Mouse (Mus musculus) layer of hippocampus, adult 18-20 months (tissue): Measurements from ENCODE around the gene Zap70. TPM values are rescaled to one million over a fixed set of nuclear protein-coding genes. Genes with fewer than 3 reads are reported as not detected.

Experiments
- DNase-seq, 2 experiments: peaks; one replicate each; pipeline ENCODE4 v3.0.0; 2022; ENCODE audit warnings: low spot score in 2 of 2
- long read RNA-seq: library from polyadenylated mRNA; stranded (forward); transcript quantifications from one replicate; pipeline ENCODE4 v2.0.0, GENCODE M21; 2021
- total RNA-seq, 2 experiments: library from RNA; stranded (reverse); gene quantifications; 2 replicates each; pipeline ENCODE4 v1.2.3; 2021

Zap70 gene
- 1 to 10 TPM; 3.6 to 3.7 TPM for total RNA-seq
- long read RNA-seq, partial matches to known transcripts, result 2 of 6 reads
- long read RNA-seq, other reads (novel, unspliced or antisense), result 4 of 6 reads

DNA sequence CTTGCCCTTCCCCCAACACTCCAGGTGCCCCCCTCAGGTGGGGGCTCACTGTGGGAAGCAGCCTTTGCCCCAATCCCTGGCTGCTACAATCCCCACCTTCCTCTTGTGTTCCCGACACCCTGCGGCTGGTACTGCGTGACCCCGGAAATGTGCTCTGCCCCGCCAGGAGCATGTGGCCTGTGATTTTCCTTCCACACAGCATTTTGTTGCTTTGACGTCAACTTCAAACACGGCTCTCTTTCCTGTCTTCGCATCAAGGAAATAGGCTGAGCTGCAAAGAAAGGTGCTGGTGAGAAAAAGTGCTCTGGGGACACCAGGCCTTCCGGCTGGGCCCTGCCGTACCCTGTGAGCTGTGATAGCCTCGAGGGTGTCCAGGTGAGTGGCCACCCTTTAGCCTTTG, at the start of gene Zap70:
Gene Zap70, plus strand, starts transcription at position 231 of the 400 bp plus-strand sequence.
- no peak for DNase-seq

DNA sequence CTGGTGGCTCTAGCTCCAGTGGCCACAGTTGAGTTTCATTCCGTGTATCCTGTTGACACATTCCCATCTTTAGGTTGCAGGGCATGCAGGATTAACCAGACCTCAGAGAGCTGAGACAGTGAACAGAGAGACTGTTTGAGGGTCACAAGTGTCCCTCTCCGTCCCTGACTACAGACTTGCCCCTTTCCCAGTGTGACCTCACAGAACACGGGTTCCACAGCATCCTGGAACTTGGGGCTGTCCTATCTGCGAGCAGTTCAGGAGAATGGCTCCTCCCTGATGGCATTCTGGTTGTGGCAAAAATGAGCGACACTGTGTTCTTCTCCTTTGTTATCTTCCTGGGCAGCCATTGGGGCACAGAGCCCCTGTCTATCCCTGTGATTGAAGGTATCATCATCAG, 47.3 kb upstream of the Zap70 start, which contains the start of gene Actr1b:
Gene Actr1b, minus strand, starts transcription at position 112 of the 400 bp plus-strand sequence.
- DNase-seq, result no peak

GRCm38 (mm10) chr1:36718786-36719185, 42.8 kb upstream of the Zap70 start:
- no peak for DNase-seq

DNA sequence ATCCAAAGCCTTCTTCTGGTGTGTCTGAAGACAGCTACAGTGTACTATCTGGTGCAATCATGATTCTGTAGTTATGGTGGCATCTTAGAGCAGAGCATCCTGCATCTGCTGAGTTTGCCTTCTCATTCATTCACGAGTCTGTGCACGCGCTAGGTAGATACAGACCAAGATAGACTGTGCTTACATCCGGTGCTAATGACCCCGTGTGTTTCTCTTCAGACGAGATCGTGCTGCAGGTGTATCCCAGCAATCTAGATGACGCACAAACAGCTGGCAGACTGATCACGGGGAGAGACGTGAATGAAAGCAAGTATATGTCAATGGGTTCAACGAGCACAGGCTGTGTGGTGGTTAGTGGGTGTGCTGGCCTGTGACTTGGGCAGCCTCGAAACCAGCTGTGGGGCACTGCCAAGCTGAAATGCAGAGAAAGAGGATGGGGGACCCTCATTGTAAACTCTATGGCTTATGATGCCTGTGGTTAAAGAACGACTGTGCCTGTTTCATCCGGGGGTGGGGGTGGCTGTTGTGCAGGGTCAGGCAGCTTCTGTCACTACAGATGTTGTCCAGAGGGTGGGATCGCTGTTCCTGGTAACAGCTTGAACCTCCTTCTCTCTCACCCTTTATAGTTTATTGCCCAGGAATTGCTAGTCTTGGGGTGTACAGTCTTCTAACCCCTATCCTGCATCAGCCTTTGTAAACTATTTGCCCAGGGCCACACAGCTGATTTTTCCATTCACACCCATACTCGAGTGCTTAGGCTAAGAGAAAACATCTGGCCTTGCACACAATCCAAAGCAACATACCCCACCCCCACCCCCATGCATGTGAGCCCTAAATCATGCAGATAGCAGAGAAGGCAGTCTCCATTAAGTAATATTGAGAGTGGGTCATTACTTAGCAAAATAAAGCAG, 38.2 kb upstream of the Zap70 start:
- DNase-seq, result no peak

GRCm38 (mm10) chr1:36724057-36724431, 37.6 kb upstream of the Zap70 start:
- DNase-seq, result no peak

DNA sequence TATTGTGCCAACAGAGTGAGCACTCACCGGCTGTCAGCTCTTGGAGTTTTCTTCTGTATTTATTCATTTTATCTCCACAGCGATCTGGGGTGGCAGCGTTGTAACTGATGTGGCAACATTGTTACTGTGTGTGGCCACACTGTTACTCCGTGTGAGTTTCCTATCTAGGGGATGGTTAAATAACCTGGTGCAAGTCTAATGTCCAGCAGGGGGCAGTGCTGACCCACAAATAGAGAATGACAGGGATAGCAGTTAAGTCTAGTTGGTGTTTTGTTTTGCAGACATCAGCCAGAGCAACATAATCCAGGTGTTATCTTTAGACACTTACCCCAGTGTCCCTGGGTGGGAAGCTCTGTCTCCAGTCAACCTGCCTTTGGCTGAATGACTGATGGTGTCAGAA, 24.3 kb upstream of the Zap70 start:
- DNase-seq, result peak; percentile 75 to 94

GRCm38 (mm10) chr1:36739231-36739630, 22.4 kb upstream of the Zap70 start:
- DNase-seq, result no peak

DNA sequence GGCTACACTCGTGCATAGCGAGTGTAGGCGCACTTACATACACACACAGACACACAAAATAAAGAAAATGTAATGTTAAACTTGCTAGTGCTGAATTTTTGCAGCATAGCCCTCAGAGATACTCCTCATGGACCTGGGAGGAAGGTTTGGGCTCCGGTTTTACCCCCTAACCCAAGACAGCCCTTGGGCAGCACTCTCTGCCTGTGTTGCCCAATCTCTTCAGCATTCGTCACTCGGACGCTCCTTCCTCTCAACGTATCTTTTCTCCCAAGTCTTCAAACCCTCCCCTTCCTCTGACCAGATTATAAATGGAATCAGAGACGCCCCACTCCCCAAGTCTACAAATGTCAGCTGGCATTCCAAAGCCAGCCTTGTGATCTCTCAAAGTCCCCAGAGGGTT, 18.6 kb upstream of the Zap70 start:
- no peak for DNase-seq

DNA sequence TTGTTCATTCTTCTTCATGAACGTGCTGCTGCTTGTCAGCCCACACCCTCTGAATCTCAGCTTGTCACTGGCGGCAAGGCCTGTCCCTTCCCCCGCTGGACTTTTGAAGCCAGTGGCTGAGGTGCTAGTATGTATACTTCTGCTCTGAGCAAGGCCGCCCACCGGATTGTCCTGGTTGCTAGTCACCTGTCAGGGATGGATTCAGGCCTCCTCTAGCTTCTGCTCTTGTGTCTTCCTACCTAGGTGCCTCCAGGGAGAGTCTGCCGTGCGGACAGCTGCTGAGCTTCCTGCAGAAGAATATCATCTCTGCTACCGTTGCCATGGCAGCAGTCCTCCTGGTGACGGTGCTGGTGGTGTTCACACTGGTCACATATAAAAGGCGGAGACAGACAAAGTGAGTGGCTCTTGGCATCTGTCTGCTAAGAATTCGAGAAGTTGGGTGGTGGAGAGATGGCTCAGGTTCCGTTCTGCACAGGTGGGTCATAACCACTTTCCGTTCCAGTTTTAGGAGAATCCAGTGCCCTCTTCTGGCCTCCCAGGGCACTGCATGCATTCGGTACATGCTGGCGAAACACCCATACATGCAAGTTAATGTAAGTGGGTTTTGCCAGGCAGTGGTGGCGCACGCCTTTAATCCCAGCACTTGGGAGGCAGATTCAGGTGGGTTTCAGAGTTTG, 17.2 kb upstream of the Zap70 start:
- peak; percentile 70 to 87 for DNase-seq

DNA sequence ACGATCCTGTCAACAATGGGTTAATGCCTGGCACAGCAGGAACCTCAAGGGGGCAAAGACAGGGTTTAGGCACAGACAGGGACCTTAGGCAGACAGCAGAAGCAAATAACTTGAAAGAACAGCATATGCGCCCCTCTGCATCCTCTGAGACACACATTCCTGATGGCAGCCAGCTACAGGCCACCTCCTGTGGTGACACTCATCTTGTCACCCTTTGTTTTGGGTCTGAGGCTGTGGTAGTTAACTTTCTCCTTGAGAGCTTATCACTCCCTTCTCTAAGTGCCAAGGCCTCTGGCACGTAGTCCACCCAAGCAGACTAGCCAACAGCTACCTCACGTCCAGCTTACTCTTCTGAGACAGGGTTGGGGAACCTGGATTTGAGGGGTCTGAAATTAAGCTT, 15.9 kb upstream of the Zap70 start:
- DNase-seq, result no peak

- DNase-seq, result no peak
Measured at GRCm38 (mm10) chr1:36746452-36746851, 15.1 kb upstream of the Zap70 start.

- no peak for DNase-seq
Measured at GRCm38 (mm10) chr1:36753932-36754675, 7.5 kb upstream of the Zap70 start.

- DNase-seq, result no peak
Measured at GRCm38 (mm10) chr1:36758553-36758952, 3.0 kb upstream of the Zap70 start.

DNA sequence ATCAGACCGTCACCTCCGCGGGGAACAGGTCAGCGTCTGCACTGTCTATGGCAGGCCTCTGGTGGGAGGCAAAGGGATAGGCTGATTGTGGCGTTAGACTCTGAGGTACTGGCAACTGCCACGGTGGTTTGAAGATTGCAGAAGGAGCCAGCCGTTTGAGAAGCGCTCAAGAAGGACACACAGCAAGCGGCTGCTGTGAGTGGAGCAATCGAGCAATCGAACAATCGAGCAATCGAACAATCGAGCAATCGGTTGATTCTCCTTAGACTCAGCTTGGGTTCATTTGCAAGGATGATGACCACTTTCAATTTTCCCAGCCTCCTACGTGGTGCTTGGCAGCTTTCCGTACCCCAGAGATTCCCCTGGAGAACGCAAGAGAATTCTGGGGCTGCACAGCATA, 2.5 kb upstream of the Zap70 start:
- no peak for DNase-seq

GRCm38 (mm10) chr1:36760401-36760800, 1.2 kb upstream of the Zap70 start:
- no peak for DNase-seq

GRCm38 (mm10) chr1:36761061-36761460, 537 bp upstream of the Zap70 start:
- no peak for DNase-seq

- no peak for DNase-seq
Measured at GRCm38 (mm10) chr1:36766431-36767205, 5.0 kb downstream of the Zap70 start.

DNA sequence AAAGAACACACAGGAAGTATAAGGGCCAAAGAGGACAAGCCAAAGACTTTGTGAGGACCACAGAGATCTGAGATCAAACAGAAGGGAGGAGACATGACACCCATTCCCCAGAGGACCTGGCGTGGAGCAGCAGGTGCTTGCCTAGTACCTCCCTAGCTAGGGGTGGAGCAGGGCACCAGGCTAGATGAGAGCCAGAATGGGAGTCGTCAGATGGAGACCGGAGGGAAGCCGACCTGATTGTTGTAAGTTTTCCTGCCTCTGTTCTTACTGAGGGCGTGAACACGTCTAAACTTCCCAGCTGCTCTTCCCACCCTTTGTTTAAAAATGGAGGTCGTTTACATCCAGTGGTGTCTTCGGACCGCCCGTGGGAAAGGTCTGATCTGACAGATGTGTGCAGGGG, 5.7 kb downstream of the Zap70 start:
- DNase-seq, result no peak

- DNase-seq, result no peak
Measured at GRCm38 (mm10) chr1:36768786-36769185, 7.2 kb downstream of the Zap70 start.

DNA sequence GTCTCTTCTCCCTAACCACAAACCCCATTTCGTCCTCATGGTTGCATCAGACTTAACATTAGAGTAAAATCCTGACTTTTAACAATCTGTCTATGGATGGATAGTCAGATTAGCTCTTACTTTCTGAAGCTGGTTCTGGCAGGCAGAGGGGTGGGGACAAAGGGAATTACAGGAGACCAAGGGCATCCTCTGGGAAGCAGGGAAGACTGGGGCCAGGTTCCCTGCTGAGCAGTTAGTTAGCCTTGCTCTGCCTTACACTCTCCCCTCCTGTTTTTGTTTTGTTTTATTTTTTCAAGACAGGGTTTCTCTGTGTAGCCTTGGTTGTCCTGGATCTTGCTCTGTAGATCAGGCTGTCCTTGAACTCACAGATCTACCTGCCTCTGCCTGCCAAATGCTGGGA, 8.4 kb downstream of the Zap70 start:
- no peak for DNase-seq

GRCm38 (mm10) chr1:36770998-36771397, 9.4 kb downstream of the Zap70 start:
- no peak for DNase-seq
